Mouse (Mus musculus) adrenal gland, adult 18-20 months (tissue): ENCODE measurements around the gene Iqschfp. TPM values are rescaled to one million over a fixed set of nuclear protein-coding genes. Genes with fewer than 3 reads are reported as not detected.

ENCODE experiments used
- DNase-seq, 2 experiments: peaks; one replicate each; pipeline ENCODE4 v3.0.0; 2021 to 2022; ENCODE audit warnings: low spot score in 2 of 2
- total RNA-seq, 2 experiments: library from RNA; stranded (reverse); gene quantifications; 1 replicate in 1 of 2; 2 replicates in 1 of 2; pipeline ENCODE4 v1.2.3; 2021

Iqschfp gene
- total RNA-seq, 2 experiments from 2014 or later = not detected

GRCm38 (mm10) chr3:68669418-68669974 is 777.5 kb downstream of the Iqschfp start:
- DNase-seq = no peak

DNA sequence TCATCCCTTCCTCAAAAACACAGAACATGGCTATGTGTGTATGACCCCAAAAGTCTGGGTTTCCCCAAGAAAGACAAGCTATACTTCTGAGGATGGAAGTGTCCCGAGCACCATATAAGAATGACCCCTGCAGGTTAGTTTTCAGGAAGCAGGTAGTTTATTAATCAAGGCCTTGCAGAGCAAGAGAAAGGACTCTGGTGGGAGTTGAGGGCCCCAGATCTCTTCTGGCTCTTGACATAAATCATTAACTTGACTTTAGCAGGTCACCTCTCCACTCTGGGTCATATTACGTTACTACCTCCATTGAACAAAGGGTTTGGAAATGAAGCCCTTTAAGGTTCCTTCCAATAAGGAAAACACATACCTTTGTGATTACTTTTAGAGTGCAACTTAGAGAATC is 782.7 kb downstream of the Iqschfp start:
- DNase-seq = no peak

DNA sequence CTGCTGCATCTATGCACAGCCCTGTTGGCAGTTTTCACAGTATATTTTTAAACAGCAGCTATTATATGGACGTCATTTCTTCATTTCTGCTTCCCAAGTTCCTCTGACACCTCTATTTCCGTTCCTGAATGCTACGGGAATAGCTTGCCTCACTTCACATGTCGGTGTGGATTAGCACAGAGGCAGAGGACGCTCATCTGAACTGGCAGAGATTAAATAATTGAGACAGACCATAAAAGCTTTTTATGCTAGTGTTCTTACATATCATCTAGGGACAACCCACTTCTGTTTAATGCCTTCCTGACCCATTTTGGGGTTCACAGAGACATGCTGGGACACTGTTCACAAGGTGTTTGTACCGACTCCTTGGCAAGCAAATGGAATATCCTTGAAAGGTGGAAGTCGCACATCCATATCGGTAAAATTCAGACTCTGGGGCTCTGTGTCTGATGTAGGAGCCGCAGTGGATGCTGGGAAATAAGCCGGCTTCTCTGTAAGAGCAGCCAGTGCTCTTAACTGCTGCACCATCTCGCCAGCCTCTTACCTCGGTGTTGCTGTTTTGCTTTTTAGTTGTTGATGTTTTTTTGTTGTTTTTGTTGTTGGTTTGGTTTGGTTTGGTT is 783.3 kb downstream of the Iqschfp start:
- DNase-seq = no peak

Other genes with a start within 250 kb of the Iqschfp start
- gene Iqcj, start within 50 bp of the Iqschfp start, total RNA-seq = not detected
- 10 to 100 TPM in 1 of 2 experiments, 1 to 10 TPM in 1; 7.1 to 10.1 TPM for gene Schip1, start 172.6 kb downstream of the Iqschfp start, total RNA-seq